In genomic region chr15:97342945-97343344, GRCm38 (mm10) we compare ENCODE assay signal across 11 mouse cellular contexts.
A peak's percentile ranks its signal among the peaks of the same experiment; 100 is the strongest.
DNase-seq lines count a peak whose midpoint lies in the region; ATAC-seq lines count a peak whose summit lies in the region.
"Had no signal": no experiment of that assay in that cellular context is flagged by ENCODE, and none has a peak within 500 bp of the region (broad histone marks: within the 10 kb centered on the region; RNA-seq: fewer than 3 reads in every experiment).

No protein-coding gene starts in this region.

- H3K9ac ChIP-seq in hindbrain, embryonic 12.5 days: no peak overlapping the region
- H3K9ac ChIP-seq: midbrain, embryonic 15.5 days had no signal

- peaks cover 7% of the 10 kb centered on the region for H3K4me1 ChIP-seq in hindbrain, embryonic 12.5 days

- no peak overlapping the region for H3K27ac ChIP-seq in hindbrain, embryonic 12.5 days
- H3K27ac ChIP-seq: hindbrain, embryonic 10.5 days; midbrain, embryonic 15.5 days had no signal

- peak; percentile 85 for ATAC-seq in inflammation-experienced regulatory T-cells, adult 6 months
- ATAC-seq in megakaryocyte, adult 5-6 weeks (ENCODE audit: poor library complexity, severe bottlenecking): peak; percentile 89
- ATAC-seq in hindbrain, embryonic 12.5 days (ENCODE audit: low FRiP score): no peak
- ATAC-seq: midbrain, embryonic 15.5 days had no signal

- DNase-seq in urinary bladder, postnatal 14 days (ENCODE audit: low spot score): peak; percentile 7
- no peak for DNase-seq in urinary bladder, postnatal 25 days (ENCODE audit: low spot score)
- peak; percentile 57 for DNase-seq in yolk sac, embryonic 10.5 days (ENCODE audit: low spot score)
- DNase-seq in layer of hippocampus, postnatal 10 days (ENCODE audit: low spot score in 2 of 2): no peak
- DNase-seq in ovary, adult 18-20 months (ENCODE audit: low spot score): no peak
- DNase-seq: cerebellum, postnatal 25 days had no signal

- H3K36me3 ChIP-seq in hindbrain, embryonic 12.5 days: no peaks in the 10 kb centered on the region
- H3K36me3 ChIP-seq: midbrain, embryonic 15.5 days had no signal

- no peaks in the 10 kb centered on the region for H3K27me3 ChIP-seq in hindbrain, embryonic 12.5 days
- H3K27me3 ChIP-seq: midbrain, embryonic 15.5 days had no signal

- WGBS in hindbrain, embryonic 12.5 days: 89% methylated on average over 8 of the region's 8 CpGs

- H3K4me2 ChIP-seq in hindbrain, embryonic 12.5 days (replicated peaks): no peak overlapping the region
- H3K4me2 ChIP-seq: midbrain, embryonic 15.5 days had no signal

- H3K4me3 ChIP-seq in hindbrain, embryonic 12.5 days: no peak overlapping the region
- H3K4me3 ChIP-seq: hindbrain, embryonic 10.5 days; midbrain, embryonic 15.5 days had no signal

- peaks cover 21% of the 10 kb centered on the region for H3K9me3 ChIP-seq in hindbrain, embryonic 12.5 days (replicated peaks)
- H3K9me3 ChIP-seq: midbrain, embryonic 15.5 days had no signal

Comparison
In these comparisons a context has a peak if more than half of its experiments do, and no peak if none do; other contexts are left out.
1. DNase-seq: peak in urinary bladder, postnatal 14 days (single experiment) and yolk sac, embryonic 10.5 days (single experiment); none in urinary bladder, postnatal 25 days (single experiment), layer of hippocampus, postnatal 10 days (0 of 2) and ovary, adult 18-20 months (single experiment).